Mouse (Mus musculus): ENCODE measurements at regions not wholly inside any gene's neighbourhood (a gene's known extent, or its start where the extent isn't known, plus 50 kb on each side); places are given as distances from the start of the nearest gene placed in this dataset.
A peak's percentile ranks its signal among the peaks of the same experiment; 100 is the strongest.

- DNase-seq (ENCODE audit: low read depth, low spot score), result no peak
These were observed 105.3 kb upstream of the Arg1 start for GRCm38 (mm10) chr10:25032625-25033024.

GRCm38 (mm10) chr10:25029387-25029915 is 102.2 kb upstream of the Arg1 start:
- DNase-seq (ENCODE audit: low read depth, low spot score), result no peak

GRCm38 (mm10) chr10:25023601-25024157 is 96.4 kb upstream of the Arg1 start:
- DNase-seq (ENCODE audit: low read depth, low spot score), result peak; percentile 57

- DNase-seq (ENCODE audit: low read depth, low spot score), result no peak
These were observed 95.8 kb upstream of the Arg1 start for GRCm38 (mm10) chr10:25023044-25023540.

- DNase-seq (ENCODE audit: low read depth, low spot score), result no peak
These were observed 91.7 kb upstream of the Arg1 start for GRCm38 (mm10) chr10:25018946-25019345.

- DNase-seq (ENCODE audit: low read depth, low spot score), result no peak
These were observed 90.6 kb upstream of the Arg1 start for GRCm38 (mm10) chr10:25017843-25018242.

- DNase-seq (ENCODE audit: low read depth, low spot score), result no peak
These were observed 88.8 kb upstream of the Arg1 start for GRCm38 (mm10) chr10:25016110-25016509.

- no peak for DNase-seq (ENCODE audit: low read depth, low spot score)
These were observed 84.8 kb upstream of the Arg1 start for GRCm38 (mm10) chr10:25012129-25012528.

- no peak for DNase-seq (ENCODE audit: low read depth, low spot score)
These were observed 74.0 kb upstream of the Arg1 start for GRCm38 (mm10) chr10:25001299-25001698.

- DNase-seq (ENCODE audit: low read depth, low spot score), result no peak
These were observed 73.2 kb upstream of the Arg1 start for GRCm38 (mm10) chr10:25000231-25001222.

GRCm38 (mm10) chr10:24999807-25000206 is 72.5 kb upstream of the Arg1 start:
- DNase-seq (ENCODE audit: low read depth, low spot score), result no peak

GRCm38 (mm10) chr10:24997661-24998060 is 70.4 kb upstream of the Arg1 start:
- no peak for DNase-seq (ENCODE audit: low read depth, low spot score)

GRCm38 (mm10) chr10:24995751-24996150 is 68.5 kb upstream of the Arg1 start:
- DNase-seq (ENCODE audit: low read depth, low spot score), result no peak

GRCm38 (mm10) chr10:24989965-24990653 is 62.8 kb upstream of the Arg1 start:
- no peak for DNase-seq (ENCODE audit: low read depth, low spot score)

GRCm38 (mm10) chr10:24984801-24985200 is 57.5 kb upstream of the Arg1 start:
- no peak for DNase-seq (ENCODE audit: low read depth, low spot score)

- no peak for DNase-seq (ENCODE audit: low read depth, low spot score)
These were observed 54.5 kb upstream of the Arg1 start for GRCm38 (mm10) chr10:24981763-24982162.

Data from brain, embryonic 18.5 days (tissue).